Mouse (Mus musculus) G1E (cell line): ENCODE measurements around the gene Fbxo11.
"Not testable (repeated sequence)": the region's sequence is repeated elsewhere in the genome, so short reads cannot be mapped to it uniquely, and the experiment has no call there.

Experiments used
- CTCF ChIP-seq: IDR thresholded peaks from 2 replicates; pipeline ENCODE4 v1.5.1; 2012; ENCODE audit warnings: low read depth, low read length, inconsistent platforms, mixed read lengths
- GATA1 ChIP-seq: IDR thresholded peaks from 2 replicates; pipeline ENCODE4 v1.6.1; 2012; ENCODE audit warnings: borderline replicate concordance, low read length, inconsistent platforms, mixed read lengths
- GATA2 ChIP-seq: IDR thresholded peaks from 2 replicates; pipeline ENCODE4 v1.6.1; 2012; ENCODE audit warnings: low read depth, low read length, inconsistent platforms, borderline replicate concordance
- POLR2AphosphoS5 ChIP-seq: IDR thresholded peaks from 2 replicates; pipeline ENCODE4 v1.6.1; 2012; ENCODE audit warnings: low read depth, low read length, inconsistent platforms; ENCODE audit not compliant: insufficient replicate concordance
- TAL1 ChIP-seq: conservative IDR thresholded peaks from 2 replicates; pipeline ENCODE4 v1.6.1; 2012; ENCODE audit warnings: low read depth, low read length, inconsistent platforms, mixed read lengths

DNA sequence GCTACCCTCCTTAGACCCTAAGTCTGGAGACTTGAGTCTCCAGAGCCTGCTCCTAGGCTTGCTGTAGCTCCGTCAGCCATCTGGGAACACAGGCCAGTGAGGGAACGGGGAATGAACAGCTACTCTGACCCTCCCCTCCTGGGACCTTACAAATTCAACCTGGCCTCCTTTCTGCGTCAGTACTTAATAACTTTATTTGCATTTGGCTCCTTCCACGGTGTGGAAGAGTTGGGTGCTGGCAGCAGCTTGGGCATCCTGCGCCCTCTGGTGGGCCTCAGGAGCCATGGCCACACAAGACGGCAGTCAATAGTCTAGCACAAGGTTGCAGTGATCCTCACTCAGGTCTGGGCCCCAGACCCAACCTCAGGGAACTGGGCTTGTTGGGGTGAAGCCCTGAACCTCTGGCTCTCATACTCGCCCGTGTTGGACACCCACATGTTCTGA, 96.6 kb downstream of the Fbxo11 start:
- not testable (repeated sequence) for TF ChIP-seq GATA1, CTCF, POLR2AphosphoS5, TAL1, GATA2
